Mouse (Mus musculus) intestine, embryonic 15.5 days (tissue): ENCODE measurements around the gene Csrp1. TPM values are rescaled to one million over a fixed set of nuclear protein-coding genes. Genes with fewer than 3 reads are reported as not detected.

ENCODE experiments used
- polyA plus RNA-seq: library from polyadenylated mRNA; unstranded; fragments of >200 nt; fragmentation: Nextera tagmentation; extraction: Ambion mirVana; gene quantifications from 2 replicates; pipeline ENCODE4 v1.2.1, GENCODE M21; 2015

The Csrp1 gene
- polyA plus RNA-seq, 1 experiment from 2014 or later, result 203 TPM

Other genes starting within 250 kb of the Csrp1 start
- 11.5 and 12.5 TPM in 2 replicates for gene Nav1, start 112.8 kb upstream of the Csrp1 start, polyA plus RNA-seq
- gene Phlda3, start 46.1 kb downstream of the Csrp1 start, polyA plus RNA-seq, result 44.5 and 44.6 TPM in 2 replicates
- gene Tnni1, start 59.4 kb downstream of the Csrp1 start, polyA plus RNA-seq, result 5.4 and 8.3 TPM in 2 replicates
- gene Lad1, start 98.5 kb downstream of the Csrp1 start, polyA plus RNA-seq, result 179 and 196 TPM in 2 replicates
- 16.4 and 17.4 TPM in 2 replicates for gene Tnnt2, start 116.3 kb downstream of the Csrp1 start, polyA plus RNA-seq
- 0.08 and 0.15 TPM in 2 replicates for gene Pkp1, start 199.1 kb downstream of the Csrp1 start, polyA plus RNA-seq